Mouse (Mus musculus) cerebellum, adult 2 months (tissue): ENCODE data around the gene B3gnt9.

Experiments used
- CTCF ChIP-seq: fragments of 200-500 bp; IDR thresholded peaks from 2 replicates; pipeline ENCODE4 v1.5.1; 2011; ENCODE audit warnings: low read depth, mild to moderate bottlenecking, control low read depth, low read length, moderate library complexity, borderline replicate concordance; ENCODE audit not compliant: insufficient read depth
- POLR2A ChIP-seq: fragments of 200-500 bp; IDR thresholded peaks from 2 replicates; pipeline ENCODE4 v1.6.1; 2011; ENCODE audit warnings: low read length, control low read depth, borderline replicate concordance; ENCODE audit not compliant: insufficient read depth

DNA sequence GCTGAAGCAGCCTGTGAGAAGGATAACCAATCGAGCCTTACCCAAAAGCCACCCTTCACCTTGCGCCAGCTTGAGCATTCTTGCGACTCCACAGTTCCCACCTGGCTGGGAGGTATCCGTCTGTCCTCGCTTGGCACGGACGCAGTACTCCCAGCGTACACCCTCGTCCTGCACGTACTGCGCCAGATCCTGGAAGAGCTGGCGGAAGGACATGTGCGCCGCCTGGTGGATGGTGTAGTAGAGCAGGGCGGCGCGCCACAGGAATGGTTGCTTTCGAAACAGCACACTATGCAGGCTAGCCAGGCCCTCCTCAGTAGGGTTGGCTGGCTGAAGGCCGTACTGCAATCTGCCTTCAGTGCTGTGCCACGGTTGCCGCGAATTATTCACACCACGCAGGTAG, 28.1 kb upstream of the B3gnt9 start:
- TF ChIP-seq POLR2A (no peak), CTCF (peak; percentile 73)
